Mouse (Mus musculus) E14TG2a.4 (cell line): ENCODE data around the gene Serinc5.

ENCODE experiments used
- CTCF ChIP-seq: conservative IDR thresholded peaks from 2 replicates; pipeline ENCODE4 v1.5.1; 2014; ENCODE audit warnings: low read length
- NANOG ChIP-seq: IDR thresholded peaks from 2 replicates; pipeline ENCODE4 v1.6.1; 2014; ENCODE audit warnings: borderline replicate concordance, low read length, mixed read lengths

DNA sequence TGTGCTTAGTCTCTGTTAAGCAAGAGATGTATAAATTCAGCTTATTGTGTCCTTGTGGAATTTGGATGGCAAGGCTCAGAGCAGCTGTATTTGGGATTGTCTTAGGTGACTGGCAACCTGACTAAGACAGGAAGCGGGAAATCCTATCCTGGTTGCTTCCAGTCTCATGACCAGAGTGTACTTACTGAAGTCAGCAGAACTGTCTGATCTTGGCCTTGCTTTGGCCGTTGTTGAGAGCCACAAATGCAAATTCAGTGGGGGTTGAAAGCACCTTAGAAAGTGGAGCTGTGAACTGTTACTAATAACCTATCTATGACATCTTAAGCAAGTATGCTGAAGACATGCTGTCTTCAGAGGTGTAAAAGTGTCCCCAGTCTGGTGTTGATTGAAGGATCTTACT lies 78.2 kb downstream of the Serinc5 start:
- TF ChIP-seq CTCF (no peak), NANOG (no peak)
